Mouse (Mus musculus) lung, adult 2 months (tissue): ENCODE results near the gene Cacna2d3.

Experiments
- CTCF ChIP-seq: fragments of 200-500 bp; IDR thresholded peaks from 2 replicates; pipeline ENCODE4 v1.5.1; 2011; ENCODE audit warnings: mild to moderate bottlenecking, low read length, control low read depth; ENCODE audit not compliant: insufficient read depth
- POLR2A ChIP-seq: fragments of 200-500 bp; IDR thresholded peaks from 2 replicates; pipeline ENCODE4 v1.6.1; 2011; ENCODE audit warnings: low read depth, mild to moderate bottlenecking, control low read depth, low read length, borderline replicate concordance; ENCODE audit errors: extremely low read depth

DNA sequence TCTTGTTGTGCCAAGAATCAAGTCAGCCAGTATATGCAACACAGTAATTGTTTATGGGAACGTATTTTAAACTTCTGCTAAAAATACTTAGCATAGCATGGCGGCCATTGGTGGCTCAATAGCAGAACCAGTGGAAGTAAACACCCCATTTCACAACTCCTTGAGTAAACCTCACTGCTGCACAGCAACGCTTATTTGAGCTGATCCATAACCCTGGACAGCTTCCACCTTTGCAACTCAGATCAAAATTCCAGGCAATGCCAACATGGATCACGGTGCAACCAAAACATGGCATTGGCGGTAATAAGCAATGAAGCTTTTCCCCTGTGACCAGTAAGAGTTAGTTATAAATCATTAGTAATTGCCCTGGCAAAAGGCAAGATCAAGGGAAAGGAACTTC lies 614.2 kb downstream of the Cacna2d3 start:
- TF ChIP-seq POLR2A = no peak
- TF ChIP-seq CTCF = no peak
